Mouse (Mus musculus) kidney, adult 9 months (tissue): ENCODE measurements around the gene Ptprd.

ENCODE experiments used
- DNase-seq: peaks from one replicate; pipeline ENCODE4 v3.0.0; 2022

Ptprd gene

GRCm38 (mm10) chr4:76286016-76286415 lies 1925.7 kb downstream of the Ptprd start:
- DNase-seq = no peak

GRCm38 (mm10) chr4:76282886-76283285 lies 1928.9 kb downstream of the Ptprd start:
- no peak for DNase-seq

GRCm38 (mm10) chr4:76262727-76263126 lies 1949.0 kb downstream of the Ptprd start:
- no peak for DNase-seq

GRCm38 (mm10) chr4:76260686-76261085 lies 1951.1 kb downstream of the Ptprd start:
- DNase-seq = no peak

- DNase-seq = no peak
These were observed 1951.5 kb downstream of the Ptprd start for GRCm38 (mm10) chr4:76260286-76260685.

GRCm38 (mm10) chr4:76259636-76260035 lies 1952.1 kb downstream of the Ptprd start:
- DNase-seq = peak; percentile 31

- no peak for DNase-seq
These were observed 1967.4 kb downstream of the Ptprd start for GRCm38 (mm10) chr4:76244371-76244770.

GRCm38 (mm10) chr4:76241542-76241941 lies 1970.2 kb downstream of the Ptprd start:
- no peak for DNase-seq

- DNase-seq = no peak
These were observed 1970.6 kb downstream of the Ptprd start for GRCm38 (mm10) chr4:76241140-76241539.

GRCm38 (mm10) chr4:76239063-76239462 lies 1972.7 kb downstream of the Ptprd start:
- no peak for DNase-seq

GRCm38 (mm10) chr4:76238577-76238976 lies 1973.2 kb downstream of the Ptprd start:
- DNase-seq = no peak

GRCm38 (mm10) chr4:76237827-76238226 lies 1973.9 kb downstream of the Ptprd start:
- DNase-seq = no peak

GRCm38 (mm10) chr4:76223720-76224119 lies 1988.0 kb downstream of the Ptprd start:
- no peak for DNase-seq

- DNase-seq = no peak
These were observed 1989.2 kb downstream of the Ptprd start for GRCm38 (mm10) chr4:76222520-76222919.

GRCm38 (mm10) chr4:76218065-76218464 lies 1993.7 kb downstream of the Ptprd start:
- DNase-seq = no peak

- DNase-seq = no peak
These were observed 1996.6 kb downstream of the Ptprd start for GRCm38 (mm10) chr4:76215141-76215540.

- no peak for DNase-seq
These were observed 2012.4 kb downstream of the Ptprd start for GRCm38 (mm10) chr4:76199321-76199720.

GRCm38 (mm10) chr4:76194762-76195161 lies 2017.0 kb downstream of the Ptprd start:
- no peak for DNase-seq

- DNase-seq = no peak
These were observed 2018.3 kb downstream of the Ptprd start for GRCm38 (mm10) chr4:76193496-76193895.

- DNase-seq = no peak
These were observed 2019.7 kb downstream of the Ptprd start for GRCm38 (mm10) chr4:76192031-76192430.

GRCm38 (mm10) chr4:76190788-76191187 lies 2021.0 kb downstream of the Ptprd start:
- DNase-seq = no peak

- no peak for DNase-seq
These were observed 2028.7 kb downstream of the Ptprd start for GRCm38 (mm10) chr4:76183095-76183494.

- DNase-seq = peak; percentile 17
These were observed 2032.3 kb downstream of the Ptprd start for GRCm38 (mm10) chr4:76179497-76179896.

- DNase-seq = no peak
These were observed 2036.7 kb downstream of the Ptprd start for GRCm38 (mm10) chr4:76175086-76175485.

GRCm38 (mm10) chr4:76155750-76156149 lies 2056.0 kb downstream of the Ptprd start:
- DNase-seq = no peak

- no peak for DNase-seq
These were observed 2057.6 kb downstream of the Ptprd start for GRCm38 (mm10) chr4:76154190-76154589.
